In the genomic region with DNA sequence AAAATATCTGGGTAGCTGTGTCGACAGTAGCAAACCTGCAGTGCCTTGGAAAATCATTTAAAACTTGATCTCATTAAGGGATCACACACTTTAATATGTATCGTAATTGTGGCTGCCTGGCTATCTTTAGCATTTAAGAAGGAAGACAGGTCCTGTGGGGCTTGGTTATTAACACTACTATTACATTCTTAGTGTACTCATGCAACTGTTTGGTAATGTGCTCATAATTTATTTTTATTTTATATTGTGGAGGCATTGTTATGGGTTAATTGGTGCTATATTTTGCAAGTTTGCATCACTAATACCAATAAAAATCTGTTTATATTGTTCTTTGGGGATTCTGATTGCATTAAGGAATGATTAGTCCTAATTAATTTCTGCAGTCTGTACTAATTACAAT, we compare ENCODE assay signal across 24 mouse cellular contexts.
"Had no signal": no experiment of that assay in that cellular context is flagged by ENCODE, and none has a peak within 500 bp of the region (broad histone marks: within the 10 kb centered on the region; RNA-seq: fewer than 3 reads in every experiment).

No protein-coding gene starts in this region.

- H3K4me3 ChIP-seq: heart, adult 2 months; heart, embryonic 13.5 days; heart, embryonic 15.5 days; hindbrain, embryonic 15.5 days; kidney, embryonic 15.5 days; limb, embryonic 13.5 days; limb, embryonic 15.5 days had no signal

- H3K9me3 ChIP-seq: heart, embryonic 13.5 days; heart, embryonic 15.5 days; hindbrain, embryonic 15.5 days; kidney, embryonic 15.5 days; limb, embryonic 13.5 days; limb, embryonic 15.5 days had no signal

- H3K27ac ChIP-seq: heart, adult 2 months; heart, embryonic 13.5 days; heart, embryonic 15.5 days; hindbrain, embryonic 15.5 days; kidney, embryonic 15.5 days; kidney, postnatal 0 days; limb, embryonic 13.5 days; limb, embryonic 15.5 days had no signal

- ATAC-seq: forebrain, postnatal 0 days; intestine, embryonic 16.5 days had no signal

- DNase-seq: forebrain, postnatal 0 days; gastrocnemius, postnatal 14 days; gastrocnemius, postnatal 36 days; heart, adult 11 months; heart, adult 2 months; heart, postnatal 14 days; heart, postnatal 36 days; kidney, adult 11 months; kidney, adult 2 months; kidney, adult 9 months; kidney, postnatal 14 days; kidney, postnatal 36 days; layer of hippocampus, adult 9-11 months; layer of hippocampus, postnatal 36 days; left cerebral cortex, postnatal 4 days had no signal

- H3K9ac ChIP-seq: forebrain, postnatal 0 days; heart, embryonic 13.5 days; heart, embryonic 15.5 days; hindbrain, embryonic 15.5 days; kidney, embryonic 15.5 days; limb, embryonic 13.5 days; limb, embryonic 15.5 days had no signal

- H3K4me1 ChIP-seq: kidney, embryonic 15.5 days; limb, embryonic 13.5 days; limb, embryonic 15.5 days had no signal

- H3K27me3 ChIP-seq: heart, embryonic 13.5 days; heart, embryonic 15.5 days; hindbrain, embryonic 15.5 days; kidney, embryonic 15.5 days; limb, embryonic 13.5 days; limb, embryonic 15.5 days had no signal

- H3K4me2 ChIP-seq: heart, embryonic 11.5 days; heart, embryonic 13.5 days; heart, embryonic 15.5 days; hindbrain, embryonic 15.5 days; kidney, embryonic 15.5 days; limb, embryonic 13.5 days; limb, embryonic 15.5 days had no signal

- H3K36me3 ChIP-seq: heart, embryonic 13.5 days; heart, embryonic 15.5 days; hindbrain, embryonic 15.5 days; kidney, embryonic 15.5 days; limb, embryonic 13.5 days; limb, embryonic 15.5 days had no signal
